Mouse (Mus musculus) stomach, postnatal 0 days (tissue): ENCODE results near the gene Zfp740.

Experiments
- CTCF ChIP-seq: IDR thresholded peaks from 2 replicates; pipeline ENCODE4 v1.5.1; 2016; ENCODE audit warnings: antibody characterized with exemption, low read depth, mild to moderate bottlenecking, moderate library complexity
- EP300 ChIP-seq: optimal IDR thresholded peaks from 2 replicates; pipeline ENCODE3; 2016; ENCODE audit warnings: antibody characterized with exemption

DNA sequence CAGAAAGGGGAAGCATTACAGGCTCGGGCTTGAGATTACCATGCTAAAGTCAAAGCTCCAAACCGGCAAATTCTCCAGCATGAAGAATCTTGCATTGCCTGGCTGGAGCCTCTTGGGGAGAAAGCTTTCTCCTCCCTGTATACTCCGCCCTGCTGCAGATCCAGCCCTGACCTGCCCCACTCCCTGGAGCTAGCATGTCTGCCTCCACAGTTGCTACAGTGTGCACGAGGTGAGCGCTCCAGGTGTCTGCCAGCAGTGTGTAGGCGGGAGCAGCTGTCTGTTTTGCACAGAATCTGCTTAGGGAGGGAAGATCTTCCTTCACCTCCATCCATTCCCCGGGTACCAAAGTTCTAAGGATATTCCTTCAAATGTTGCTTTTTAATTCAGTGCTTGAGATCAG, 59.5 kb downstream of the Zfp740 start:
- TF ChIP-seq EP300 (no peak), CTCF (no peak)
